Mouse (Mus musculus) naive thymus-derived CD4-positive, alpha-beta T cell, adult 5 months (primary cell): ENCODE results near the gene Cfap58. TPM values are rescaled to one million over a fixed set of nuclear protein-coding genes. Genes with fewer than 3 reads are reported as not detected.

Experiments
- polyA plus RNA-seq: library from polyadenylated mRNA; unstranded; fragments of 100-300 nt; shearing (Covaris generic); gene quantifications from one replicate; pipeline ENCODE4 v1.2.1, GENCODE M21; 2017

Cfap58 gene
- polyA plus RNA-seq: not detected

DNA sequence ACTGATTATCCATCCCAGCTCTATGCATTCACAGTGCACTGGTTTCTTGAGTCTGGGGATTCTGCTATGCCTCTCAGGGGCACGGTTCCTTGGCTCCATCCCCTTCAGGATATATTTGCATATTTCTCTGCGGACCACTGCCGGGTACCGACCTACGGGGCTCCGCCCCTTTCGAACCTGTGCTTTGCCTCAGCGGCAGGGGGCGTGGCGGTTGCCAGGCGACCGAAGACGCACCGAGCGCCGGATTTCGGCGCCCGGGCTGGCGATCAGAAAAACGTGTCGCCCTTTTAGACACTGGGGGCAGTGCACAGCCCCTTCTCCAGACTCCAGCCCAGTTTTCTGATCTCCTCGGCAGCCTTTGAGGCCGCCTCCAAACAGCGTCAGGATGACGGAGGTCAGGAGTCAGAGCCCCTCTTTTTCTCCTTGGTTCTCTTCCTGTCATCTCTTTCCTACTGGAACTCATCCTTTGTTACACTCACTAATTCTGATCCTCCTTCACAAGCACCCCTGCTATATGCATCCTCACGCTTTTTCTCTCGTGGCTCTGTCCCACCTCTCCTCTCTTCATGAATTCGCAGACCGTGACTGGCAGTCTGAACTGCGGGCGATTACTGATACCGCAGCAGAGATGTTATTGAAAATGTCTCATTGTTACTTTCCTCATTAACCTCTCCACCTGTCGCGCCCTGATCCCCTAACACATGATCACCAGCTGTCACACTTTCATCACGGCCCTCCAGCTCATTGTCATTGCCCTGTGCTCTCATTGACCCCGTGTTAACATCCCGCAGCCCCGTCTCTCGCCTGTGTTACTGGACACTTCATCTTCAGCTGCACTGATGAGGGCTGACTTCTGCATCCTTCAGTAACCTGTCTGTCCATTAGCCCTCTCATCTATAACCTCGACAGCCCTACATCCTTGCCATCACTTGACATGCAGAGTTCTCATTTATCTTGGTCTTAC, at the start of gene Cfap58:
Cfap58 (plus strand) TSS at position 233 of the 964 bp plus-strand sequence.

DNA sequence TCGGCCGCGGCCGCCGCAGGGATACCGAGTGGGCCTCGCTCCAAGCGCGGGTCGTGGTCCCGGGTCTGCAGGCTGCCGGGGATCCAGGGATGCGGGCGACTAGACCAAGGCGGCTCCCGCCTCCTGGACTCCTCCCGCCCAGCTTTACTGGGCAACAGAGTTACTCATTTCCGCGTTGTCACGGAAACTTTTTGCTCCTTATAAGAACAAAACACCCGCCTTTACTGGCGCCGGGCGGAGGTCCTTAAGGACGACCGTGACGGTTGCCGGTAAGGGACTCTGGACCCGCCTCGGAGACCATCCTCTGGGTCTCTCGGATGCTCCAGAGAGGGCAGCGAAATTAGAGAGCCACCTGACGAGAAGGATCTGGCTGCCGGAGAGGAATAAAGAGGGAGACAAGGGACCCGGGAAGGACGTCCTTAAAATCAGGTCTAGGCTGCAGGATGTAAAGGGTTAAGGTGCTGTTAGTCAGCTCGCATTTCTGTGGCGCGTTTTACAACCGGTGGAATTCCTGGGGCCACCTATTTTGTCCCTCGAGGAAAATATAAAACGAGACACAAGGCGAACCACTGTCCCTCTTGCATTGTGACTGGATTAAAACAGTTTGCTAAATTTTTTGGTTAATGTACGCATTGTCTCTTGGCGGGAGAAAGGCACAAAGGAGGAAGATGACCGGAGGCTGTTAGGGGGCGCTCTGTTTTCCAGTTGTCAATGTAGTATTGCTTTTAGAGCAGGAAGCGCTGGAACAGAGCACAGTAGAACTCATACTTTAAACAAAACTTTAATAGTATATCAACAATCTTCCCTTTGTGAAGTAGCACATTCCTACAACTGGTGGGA, 18.1 kb upstream of the Cfap58 start, which contains the start of the genes Cfap43 and Itprip:
Cfap43 (minus strand) TSS at position 162 of the 840 bp plus-strand sequence.
Itprip (minus strand) TSS at position 174 of the 840 bp plus-strand sequence.

Other genes with a start within 250 kb of the Cfap58 start
- gene Col17a1, start 245.6 kb upstream of the Cfap58 start, polyA plus RNA-seq: not detected
- 143 TPM for gene Sfr1, start 206.0 kb upstream of the Cfap58 start, polyA plus RNA-seq
- gene Gsto1, start 82.7 kb upstream of the Cfap58 start, polyA plus RNA-seq: 18.6 TPM
- gene Gsto2, start 72.1 kb upstream of the Cfap58 start, polyA plus RNA-seq: not detected
- 0.35 TPM for gene Cfap43, start 18.4 kb upstream of the Cfap58 start, polyA plus RNA-seq
- 86.7 TPM for gene Itprip, start 18.4 kb upstream of the Cfap58 start, polyA plus RNA-seq